Mouse (Mus musculus) urinary bladder, postnatal 36 days (tissue): Measurements from ENCODE around the gene Gins3.
"Not testable (repeated sequence)": the region's sequence is repeated elsewhere in the genome, so short reads cannot be mapped to it uniquely, and the experiment has no call there.

Experiments used
- DNase-seq, 2 experiments: peaks; one replicate each; pipeline ENCODE4 v3.0.0; 2022; ENCODE audit warnings: low spot score in 2 of 2, mixed read lengths in 1 of 2

Gene Gins3

GRCm38 (mm10) chr8:95653351-95653750 is 20.1 kb downstream of the Gins3 start:
- no peak for DNase-seq

GRCm38 (mm10) chr8:95655831-95656230 is 22.6 kb downstream of the Gins3 start:
- no peak for DNase-seq

DNA sequence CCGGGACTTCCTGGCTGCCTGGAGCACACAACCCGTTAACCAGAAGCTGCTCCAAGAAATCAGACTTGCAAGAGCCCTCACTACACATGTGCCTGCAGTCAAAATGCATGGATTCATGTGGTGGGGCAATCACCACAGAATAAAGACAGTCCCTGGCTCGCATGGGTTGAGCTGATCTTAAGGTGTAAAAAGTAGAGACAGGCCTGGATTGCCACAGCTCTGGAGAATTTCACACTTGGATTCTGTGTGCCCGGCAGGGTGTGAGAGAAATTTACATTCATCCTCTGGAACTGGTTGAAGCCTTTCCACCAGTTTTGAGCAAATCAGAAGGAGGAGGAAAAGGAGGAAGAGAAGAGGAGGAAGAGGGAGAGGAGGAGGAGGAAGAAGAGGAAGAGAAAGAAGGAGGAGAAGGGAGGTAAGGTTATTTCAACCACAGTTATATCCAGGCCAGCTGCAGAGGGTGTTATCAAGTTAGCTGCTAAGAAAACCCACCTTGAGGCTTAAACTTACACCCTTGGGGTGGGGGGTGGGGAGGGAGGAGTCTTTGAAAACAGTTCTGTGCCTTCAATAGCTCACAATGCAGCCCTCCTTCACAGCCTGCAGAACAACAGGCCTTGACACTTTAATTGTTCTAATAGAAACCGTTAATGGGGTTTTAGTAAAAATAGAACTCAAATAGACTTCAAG is 23.2 kb downstream of the Gins3 start:
- DNase-seq: no peak

GRCm38 (mm10) chr8:95657523-95657922 is 24.3 kb downstream of the Gins3 start:
- no peak for DNase-seq

DNA sequence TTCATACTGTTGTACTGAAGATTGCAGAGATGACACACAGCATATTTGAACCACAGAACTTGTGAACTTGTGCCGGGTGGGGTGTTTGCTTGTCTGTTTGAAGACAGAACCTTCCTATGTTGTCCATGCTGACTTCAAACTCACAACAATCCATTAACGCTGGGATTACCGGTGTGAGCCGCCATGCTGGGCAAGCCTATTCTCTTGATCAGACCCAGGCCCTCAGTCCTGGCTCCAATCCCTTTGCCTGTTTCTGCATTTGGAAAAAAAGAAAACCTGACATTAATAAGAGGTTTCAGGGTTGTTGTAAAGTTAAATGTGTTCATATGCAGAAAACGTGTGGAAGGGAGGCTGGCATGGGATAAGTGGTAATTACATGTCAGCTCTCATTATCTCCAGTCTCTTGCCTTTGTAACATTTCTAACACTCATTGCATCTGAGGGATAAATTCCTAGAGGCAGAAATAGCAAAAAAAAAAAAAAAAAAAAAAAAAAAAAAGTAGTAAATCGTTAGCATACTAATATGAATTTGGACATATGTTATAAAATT is 27.2 kb downstream of the Gins3 start:
- no peak for DNase-seq

GRCm38 (mm10) chr8:95661085-95661484 is 27.8 kb downstream of the Gins3 start:
- DNase-seq: no peak

DNA sequence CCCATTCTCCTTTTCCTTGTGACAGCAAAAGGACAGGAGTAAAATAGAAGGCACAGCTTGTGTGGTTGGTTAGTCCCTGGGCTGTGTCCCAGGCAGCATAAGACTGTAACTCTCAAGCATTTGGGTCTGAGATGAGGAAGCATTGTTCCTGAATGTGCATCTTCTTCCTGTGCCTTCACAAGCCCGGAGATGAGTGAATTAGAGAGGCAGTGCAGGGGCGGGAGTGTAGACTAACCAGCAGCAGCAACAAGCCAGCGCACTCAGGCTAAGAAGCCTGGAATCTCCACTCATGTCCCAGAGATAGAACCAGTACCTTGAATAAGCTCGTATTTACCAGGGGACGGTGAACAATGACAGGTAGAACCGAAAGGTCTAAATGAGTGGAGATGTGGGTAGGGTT is 28.3 kb downstream of the Gins3 start:
- DNase-seq: no peak

GRCm38 (mm10) chr8:95662885-95663598 is 29.8 kb downstream of the Gins3 start:
- no peak for DNase-seq

DNA sequence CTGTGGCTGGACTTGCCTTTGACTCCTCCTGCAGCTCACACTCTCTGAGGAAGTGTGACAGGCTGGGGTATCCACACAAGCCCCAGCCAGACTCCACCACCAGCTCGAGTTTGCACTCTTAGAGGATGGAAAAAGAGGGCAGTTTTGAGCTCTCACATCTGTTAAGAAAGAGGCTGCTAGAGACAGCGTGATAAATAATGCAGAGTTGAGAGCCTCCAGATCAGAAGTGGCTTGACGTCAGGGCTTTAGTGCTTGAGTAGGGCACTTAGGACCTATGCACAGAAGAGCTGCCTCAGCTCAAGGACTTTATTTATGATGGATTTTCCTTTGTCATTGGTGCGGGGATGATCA is 30.3 kb downstream of the Gins3 start:
- no peak for DNase-seq

GRCm38 (mm10) chr8:95665813-95666452 is 32.7 kb downstream of the Gins3 start:
- DNase-seq: not testable (repeated sequence)

DNA sequence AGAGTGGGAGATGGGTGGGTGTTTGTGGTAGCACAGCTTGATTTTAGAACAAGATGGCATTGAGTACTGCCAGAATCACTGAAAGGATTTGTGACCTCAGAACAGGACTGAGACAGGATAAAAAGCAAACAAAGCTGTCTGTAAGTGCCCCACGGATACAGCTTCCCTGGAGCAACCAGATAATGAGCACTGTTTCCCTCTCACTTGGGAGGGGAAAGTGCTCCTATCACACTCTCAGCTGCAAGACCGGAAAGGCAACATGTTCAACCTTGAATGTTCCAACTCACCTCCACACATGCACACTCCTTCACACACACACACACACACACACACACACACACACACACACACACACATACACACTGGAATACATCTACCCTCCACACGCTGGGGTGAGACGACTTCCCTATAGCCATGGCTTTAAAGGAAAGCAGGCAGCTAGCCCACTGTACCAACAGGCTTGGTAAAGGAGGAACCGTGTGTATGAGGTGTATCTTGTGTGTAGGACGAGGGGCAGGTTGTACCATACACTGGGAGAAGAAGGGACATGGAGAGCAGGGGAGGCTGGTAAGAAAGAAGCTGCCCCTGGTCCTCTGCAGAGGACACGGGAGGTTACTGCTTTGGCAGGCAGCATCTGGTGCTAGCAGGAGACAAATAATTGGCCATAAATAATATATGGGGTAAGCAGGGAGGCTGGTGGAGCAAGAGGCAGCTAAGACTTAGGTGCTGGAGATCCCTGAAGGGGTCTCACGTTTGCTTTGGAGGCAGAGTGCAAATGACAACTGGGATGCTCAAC is 35.1 kb downstream of the Gins3 start:
- DNase-seq: no peak

DNA sequence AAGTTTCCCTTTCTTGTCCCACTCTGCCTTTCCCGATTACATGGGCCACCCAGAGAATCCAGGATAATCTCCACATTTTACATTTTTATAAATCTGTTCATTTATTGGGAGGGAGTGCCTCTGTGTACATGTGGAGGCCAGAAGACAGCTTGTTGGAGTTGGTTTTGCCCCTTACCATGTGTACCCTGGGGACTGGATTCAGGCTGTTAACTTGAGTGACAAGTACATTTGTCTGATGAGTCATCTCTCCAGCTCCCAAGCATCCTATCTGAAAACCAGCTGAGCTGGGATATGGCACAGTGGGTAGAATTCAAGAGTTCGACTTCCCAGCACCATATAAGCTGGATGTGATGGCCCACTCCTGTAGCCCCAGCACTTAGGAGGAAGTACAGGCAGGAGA is 36.7 kb downstream of the Gins3 start:
- no peak for DNase-seq

- no peak for DNase-seq
Measured at GRCm38 (mm10) chr8:95671861-95672260, 38.6 kb downstream of the Gins3 start.

DNA sequence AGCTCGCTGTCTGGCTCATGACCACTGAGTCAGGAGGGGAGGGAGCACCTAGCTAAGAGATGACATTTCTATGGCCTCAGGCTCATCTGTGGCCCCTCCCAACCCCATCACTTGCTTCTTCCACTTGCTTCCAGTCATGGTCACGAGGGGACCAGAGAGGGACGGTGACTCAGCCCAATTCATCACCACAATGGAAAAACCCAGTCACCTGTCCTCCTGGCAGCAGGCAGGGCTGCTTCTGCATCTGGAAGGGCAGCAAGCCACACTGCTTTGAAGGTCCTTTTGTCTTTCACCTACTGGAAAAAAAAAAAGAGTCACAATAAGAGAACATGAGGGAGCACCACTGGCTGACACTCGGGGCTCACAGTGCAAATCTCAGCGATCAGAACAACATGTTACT is 39.6 kb downstream of the Gins3 start:
- no peak for DNase-seq

DNA sequence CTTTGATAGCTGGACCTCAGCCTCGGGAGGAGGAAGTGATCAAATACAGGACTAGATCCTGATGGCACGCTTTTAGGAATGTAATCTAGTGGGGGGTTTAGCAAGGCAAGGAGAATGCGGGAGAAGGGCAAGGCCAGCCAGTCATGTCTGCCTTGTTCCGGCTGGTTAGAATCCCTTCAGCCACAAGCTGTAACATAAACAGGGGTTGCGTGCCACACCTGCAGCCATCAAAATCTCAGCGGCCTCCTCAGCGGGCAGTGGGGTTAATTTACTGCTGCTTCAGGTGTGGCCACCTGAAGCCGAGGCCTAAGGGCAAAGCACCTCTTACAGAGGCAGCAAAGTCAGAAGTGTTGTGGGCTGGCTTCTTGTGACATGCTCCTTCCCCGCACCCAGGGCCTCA is 43.4 kb downstream of the Gins3 start, which contains the start of gene Ndrg4:
Ndrg4 (plus strand) TSS at position 350 of the 400 bp plus-strand sequence.
- no peak for DNase-seq

- DNase-seq: no peak
Measured at GRCm38 (mm10) chr8:95677591-95678023, 44.4 kb downstream of the Gins3 start.

GRCm38 (mm10) chr8:95678024-95678611 is 44.9 kb downstream of the Gins3 start:
- DNase-seq: no peak

DNA sequence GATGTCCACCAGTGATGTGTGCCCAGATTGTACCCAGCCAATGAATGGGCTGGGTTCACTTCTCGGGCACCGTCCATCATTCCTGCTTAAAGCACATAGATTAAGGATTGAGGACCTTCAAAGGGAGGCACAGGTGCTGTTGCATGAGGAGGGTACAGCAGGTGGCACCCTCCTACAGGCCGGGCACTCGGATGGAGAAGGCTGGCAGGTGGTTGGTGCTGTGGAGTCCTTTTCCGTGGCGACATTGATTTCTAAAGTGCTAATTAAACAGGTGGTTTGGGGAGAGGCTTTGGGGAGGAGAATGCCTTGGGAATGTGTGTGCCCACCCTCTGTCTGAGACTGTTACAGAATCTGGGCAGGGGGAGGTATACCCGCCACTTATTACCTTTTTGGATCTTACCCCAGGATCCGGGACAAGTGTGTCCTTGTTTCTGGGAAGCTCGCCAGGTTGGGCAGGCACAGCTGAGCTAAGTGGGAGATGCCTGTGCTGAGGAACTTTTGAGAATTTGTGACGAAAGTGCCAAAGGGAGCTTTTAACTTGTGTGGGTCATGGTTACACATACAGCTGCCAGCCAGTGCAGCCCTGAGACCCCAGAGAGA is 54.9 kb downstream of the Gins3 start:
- no peak for DNase-seq

DNA sequence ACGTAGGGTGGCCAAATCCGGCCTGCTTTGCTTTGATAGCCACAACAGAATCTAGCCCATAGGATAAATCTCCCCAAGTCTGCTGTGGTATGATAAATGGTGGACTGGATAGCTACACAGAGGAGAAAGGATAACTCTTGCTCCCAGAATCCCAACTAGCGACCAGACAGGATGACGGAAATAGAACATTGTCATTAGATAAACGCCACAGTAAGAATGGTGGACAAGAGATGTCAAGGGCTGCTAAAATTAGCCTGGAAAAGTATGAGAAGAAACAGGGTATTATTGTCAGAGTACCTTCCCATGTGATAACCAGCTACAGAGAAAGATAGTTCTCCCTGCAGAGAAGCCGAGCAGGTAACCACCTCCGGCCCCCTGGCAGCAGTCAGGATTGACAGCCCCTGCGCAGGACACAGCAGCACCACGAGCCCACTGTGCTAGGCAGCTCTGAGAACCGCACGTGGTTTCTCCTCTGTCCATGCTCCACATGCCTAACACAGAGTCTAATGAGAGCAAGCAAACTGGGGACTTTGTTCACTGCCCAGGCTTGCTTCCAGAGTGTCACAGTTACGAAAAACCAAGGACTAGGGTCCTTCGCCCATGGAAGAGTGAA is 57.8 kb downstream of the Gins3 start:
- no peak for DNase-seq

DNA sequence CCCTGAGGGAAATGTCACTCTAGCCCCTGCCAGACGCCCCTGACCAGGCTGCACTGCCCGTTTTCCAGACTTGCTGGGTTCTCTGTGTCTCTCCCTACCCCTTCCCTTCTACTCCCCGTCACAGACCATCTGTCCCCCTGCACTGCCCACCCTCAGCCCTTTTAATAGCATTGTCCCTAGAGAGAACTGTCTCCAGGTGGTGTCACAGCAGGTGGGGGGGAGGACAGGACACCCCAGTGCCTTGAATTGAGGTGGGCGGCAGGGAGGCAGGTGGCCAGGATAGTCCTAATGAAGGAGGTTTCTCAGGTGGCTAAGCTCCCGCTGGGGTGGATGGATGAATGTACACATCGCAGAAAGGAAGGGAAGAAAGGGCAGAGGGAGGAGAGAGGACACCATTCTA is 61.4 kb downstream of the Gins3 start:
- no peak for DNase-seq
